Comparison of ENCODE assay signal across 8 mouse cellular contexts in genomic region chr3:27859161-27859561, GRCm38 (mm10). TPM values are rescaled to one million over a fixed set of nuclear protein-coding genes. Genes with fewer than 3 reads are reported as not detected.
A peak's percentile ranks its signal among the peaks of the same experiment; 100 is the strongest.
DNase-seq lines count a peak whose midpoint lies in the region; ATAC-seq and TF ChIP-seq lines count a peak whose summit lies in the region.

No protein-coding gene starts in this region.

- DNase-seq in ZHBTc4 (ENCODE audit: low read depth, low spot score) (peak; percentile 49), MN1 (ENCODE audit: low spot score) (no peak)
- peak; percentile 74 for DNase-seq in lung, postnatal 0 days (ENCODE audit: low spot score)
- no peak for DNase-seq in thymus, adult 2 months
- DNase-seq in gastrocnemius, adult 8-10 months (ENCODE audit: low spot score in 2 of 2) = no peak
- DNase-seq in thymus, postnatal 10 days (ENCODE audit: low spot score in 2 of 2) = no peak

- no peak for TF ChIP-seq CTCF in lung, postnatal 0 days (IDR thresholded peaks at IDR 0.05)
- no peak for TF ChIP-seq CTCF in thymus, adult 2 months (IDR thresholded peaks at IDR 0.05; ENCODE audit: borderline replicate concordance, control insufficient read depth, extremely low read depth, insufficient read depth, low read length, poor library complexity)

- peak; percentile 53; the same call in 1 of the 2 replicates for TF ChIP-seq EP300 in lung, postnatal 0 days (IDR thresholded peaks at IDR 0.05)

- no peak overlapping the region for H3K4me3 ChIP-seq in embryonic facial prominence, embryonic 12.5 days
- 0 out of 2 replicates have a peak overlapping the region, but pooled peaks have one; percentile 11 for H3K4me3 ChIP-seq in intestine, embryonic 15.5 days (replicated peaks)
- peak overlapping the region; percentile 6; the same call in 1 of the 2 replicates for H3K4me3 ChIP-seq in lung, postnatal 0 days (ENCODE audit: low read depth, low read length)
- no peak overlapping the region for H3K4me3 ChIP-seq in thymus, adult 2 months (ENCODE audit: control insufficient read depth, insufficient read depth, low read length)

- peak overlapping the region; percentile 75 for H3K27ac ChIP-seq in embryonic facial prominence, embryonic 12.5 days
- H3K27ac ChIP-seq in intestine, embryonic 15.5 days = peak overlapping the region; percentile 75
- H3K27ac ChIP-seq in lung, postnatal 0 days (ENCODE audit: low read length) = peak overlapping the region; percentile 62
- H3K27ac ChIP-seq in thymus, adult 2 months (ENCODE audit: control insufficient read depth, insufficient read depth, low read length) = no peak overlapping the region

- 0 out of 2 replicates have a peak, but pooled peaks have one; percentile 32 for ATAC-seq in embryonic facial prominence, embryonic 12.5 days (ENCODE audit: insufficient number of reproducible peaks, insufficient read depth, low FRiP score, low TSS enrichment)
- peak; percentile 41; the same call in 1 of the 2 replicates for ATAC-seq in intestine, embryonic 15.5 days
- peak; percentile 56 for ATAC-seq in lung, postnatal 0 days

- 2% methylated on average over 5 of the region's 5 CpGs for WGBS in embryonic facial prominence, embryonic 12.5 days
- WGBS in intestine, embryonic 15.5 days = 4% methylated on average over 5 of the region's 5 CpGs
- WGBS in lung, postnatal 0 days = 5% methylated on average over 5 of the region's 5 CpGs
- 27% methylated on average over 5 of the region's 5 CpGs for WGBS in thymus, adult 2 months

- no peaks in the 10 kb centered on the region for H3K27me3 ChIP-seq in embryonic facial prominence, embryonic 12.5 days
- H3K27me3 ChIP-seq in intestine, embryonic 15.5 days (replicated peaks) = no peaks in the 10 kb centered on the region
- H3K27me3 ChIP-seq in lung, postnatal 0 days (replicated peaks; ENCODE audit: insufficient read depth, low read length) = no peaks in the 10 kb centered on the region
- no peaks in the 10 kb centered on the region for H3K27me3 ChIP-seq in thymus, adult 2 months (ENCODE audit: control insufficient read depth, insufficient read depth, low read length)

- H3K9ac ChIP-seq in embryonic facial prominence, embryonic 12.5 days = no peak overlapping the region; the same call in 1 of the 2 replicates
- H3K9ac ChIP-seq in intestine, embryonic 15.5 days = no peak overlapping the region
- H3K9ac ChIP-seq in lung, postnatal 0 days (replicated peaks; ENCODE audit: low read depth) = no peak overlapping the region

- H3K9me3 ChIP-seq in embryonic facial prominence, embryonic 12.5 days = no peaks in the 10 kb centered on the region
- H3K9me3 ChIP-seq in intestine, embryonic 15.5 days = no peaks in the 10 kb centered on the region
- H3K9me3 ChIP-seq in lung, postnatal 0 days (ENCODE audit: low read length) = no peaks in the 10 kb centered on the region

- H3K36me3 ChIP-seq in embryonic facial prominence, embryonic 12.5 days = no peaks in the 10 kb centered on the region
- H3K36me3 ChIP-seq in intestine, embryonic 15.5 days = no peaks in the 10 kb centered on the region
- H3K36me3 ChIP-seq in lung, postnatal 0 days (ENCODE audit: insufficient read depth, low read length) = no peaks in the 10 kb centered on the region
- no peaks in the 10 kb centered on the region for H3K36me3 ChIP-seq in thymus, adult 2 months (ENCODE audit: control insufficient read depth, insufficient read depth, low read length)

- H3K4me1 ChIP-seq in embryonic facial prominence, embryonic 12.5 days = peaks cover 38% of the 10 kb centered on the region
- H3K4me1 ChIP-seq in intestine, embryonic 15.5 days (replicated peaks) = peaks cover 22% of the 10 kb centered on the region
- H3K4me1 ChIP-seq in lung, postnatal 0 days (ENCODE audit: insufficient read depth, low read depth, low read length) = peaks cover 33% of the 10 kb centered on the region; the same call in 1 of the 2 replicates
- no peaks in the 10 kb centered on the region for H3K4me1 ChIP-seq in thymus, adult 2 months (replicated peaks; ENCODE audit: control insufficient read depth, insufficient read depth, low read length)

- H3K4me2 ChIP-seq in embryonic facial prominence, embryonic 12.5 days (replicated peaks) = no peak overlapping the region
- H3K4me2 ChIP-seq in intestine, embryonic 15.5 days (replicated peaks) = peak overlapping the region; percentile 48
- peak overlapping the region; percentile 40 for H3K4me2 ChIP-seq in lung, postnatal 0 days (replicated peaks; ENCODE audit: low read depth, low read length)

- TF ChIP-seq POLR2A in thymus, adult 2 months (IDR thresholded peaks at IDR 0.05; ENCODE audit: control insufficient read depth, extremely low read depth, insufficient read depth, low read length, poor library complexity) = no peak

RNA-seq across cellular contexts. Expression of gene Tmem212, which starts 37.0 kb away (rescaled TPM):
- polyA plus RNA-seq in embryonic facial prominence, embryonic 12.5 days (2016; fragmentation: Nextera tagmentation; extraction: Ambion mirVana) = not detected in 2 replicates
- polyA plus RNA-seq in intestine, embryonic 15.5 days (2015; fragmentation: Nextera tagmentation; extraction: Ambion mirVana) = not detected in 2 replicates
- 55.4 and 59.9 TPM in 2 replicates for polyA plus RNA-seq in lung, postnatal 0 days (2015; fragmentation: Nextera tagmentation; extraction: Ambion mirVana)
- 1.5 and 1.8 TPM in 2 replicates for polyA plus RNA-seq in thymus, adult 2 months (2012; rRNA removed)
- total RNA-seq in gastrocnemius, adult 8-10 months (2022) = not detected

Comparison
In these comparisons a context has a peak if more than half of its experiments do, and no peak if none do; other contexts are left out.
1. DNase-seq: peak in ZHBTc4 (single experiment) and lung, postnatal 0 days (single experiment); none in thymus, adult 2 months (single experiment), MN1 (single experiment), gastrocnemius, adult 8-10 months (0 of 2) and thymus, postnatal 10 days (0 of 2).
2. H3K4me3 ChIP-seq: peak in intestine, embryonic 15.5 days (single experiment) and lung, postnatal 0 days (single experiment); none in embryonic facial prominence, embryonic 12.5 days (single experiment) and thymus, adult 2 months (single experiment).
3. RNA of gene Tmem212, which starts 37.0 kb away (polyA plus RNA-seq): 55.4 to 59.9 TPM in lung, postnatal 0 days; 1.5 to 1.8 TPM in thymus, adult 2 months, not detected in embryonic facial prominence, embryonic 12.5 days and not detected in intestine, embryonic 15.5 days; every median in the first group is over 10 times any median in the second.
4. Peak in every context shown above with its lines, with median percentiles within 50 percentile points of each other: ATAC-seq.